Mouse (Mus musculus) bone marrow macrophage, adult 2 months (primary cell): ENCODE results near the gene Mob1b.

Source experiments
- CTCF ChIP-seq: IDR thresholded peaks from 2 replicates; pipeline ENCODE4 v1.5.1; 2012; ENCODE audit warnings: low read depth, mild to moderate bottlenecking, low read length, moderate library complexity
- POLR2A ChIP-seq: IDR thresholded peaks from 2 replicates; pipeline ENCODE4 v1.6.1; 2012; ENCODE audit warnings: mild to moderate bottlenecking, low read depth, low read length, borderline replicate concordance

GRCm38 (mm10) chr5:88685306-88685705 lies 35.3 kb upstream of the Mob1b start:
- TF ChIP-seq CTCF, result no peak
- TF ChIP-seq POLR2A, result no peak
